Mouse (Mus musculus): Measurements from ENCODE around the gene Ergic1.

The Ergic1 gene

GRCm38 (mm10) chr17:26561290-26561640 lies at the start of gene Ergic1:
TSS of gene Ergic1 (plus strand) at chr17:26561489.
- DNase-seq: peak; percentile 92

- no peak for DNase-seq
Observed at GRCm38 (mm10) chr17:26511816-26512774, 49.2 kb upstream of the Ergic1 start.

GRCm38 (mm10) chr17:26512961-26513360 lies 48.3 kb upstream of the Ergic1 start:
- DNase-seq: no peak

GRCm38 (mm10) chr17:26513459-26514290 lies 47.6 kb upstream of the Ergic1 start:
- DNase-seq: no peak

GRCm38 (mm10) chr17:26514581-26515030 lies 46.7 kb upstream of the Ergic1 start:
- DNase-seq: no peak

- no peak for DNase-seq
Observed at GRCm38 (mm10) chr17:26515675-26516074, 45.6 kb upstream of the Ergic1 start.

GRCm38 (mm10) chr17:26518306-26518705 lies 43.0 kb upstream of the Ergic1 start:
- no peak for DNase-seq

- peak; percentile 4 for DNase-seq
Observed at GRCm38 (mm10) chr17:26522711-26523110, 38.6 kb upstream of the Ergic1 start.

GRCm38 (mm10) chr17:26524316-26524715 lies 37.0 kb upstream of the Ergic1 start:
- no peak for DNase-seq

GRCm38 (mm10) chr17:26524801-26525200 lies 36.5 kb upstream of the Ergic1 start:
- DNase-seq: no peak

GRCm38 (mm10) chr17:26525316-26525715 lies 36.0 kb upstream of the Ergic1 start:
- peak; percentile 2 for DNase-seq

- peak; percentile 3 for DNase-seq
Observed at GRCm38 (mm10) chr17:26527291-26527690, 34.0 kb upstream of the Ergic1 start.

- DNase-seq: peak; percentile 3
Observed at GRCm38 (mm10) chr17:26528751-26529150, 32.5 kb upstream of the Ergic1 start.

GRCm38 (mm10) chr17:26529791-26530241 lies 31.5 kb upstream of the Ergic1 start:
- no peak for DNase-seq

- DNase-seq: no peak
Observed at GRCm38 (mm10) chr17:26530590-26531081, 30.7 kb upstream of the Ergic1 start.

- no peak for DNase-seq
Observed at GRCm38 (mm10) chr17:26531395-26532027, 29.8 kb upstream of the Ergic1 start.

GRCm38 (mm10) chr17:26532476-26533045 lies 28.7 kb upstream of the Ergic1 start:
- no peak for DNase-seq

GRCm38 (mm10) chr17:26533871-26534372 lies 27.4 kb upstream of the Ergic1 start:
- no peak for DNase-seq

- no peak for DNase-seq
Observed at GRCm38 (mm10) chr17:26534695-26535094, 26.6 kb upstream of the Ergic1 start.

- DNase-seq: no peak
Observed at GRCm38 (mm10) chr17:26535251-26536136, 25.8 kb upstream of the Ergic1 start.

Data from thymus, postnatal 4 days (tissue).